Mouse (Mus musculus): ENCODE measurements around the gene Bicral. TPM values are rescaled to one million over a fixed set of nuclear protein-coding genes. Genes with fewer than 3 reads are reported as not detected.
"Not testable (repeated sequence)": the region's sequence is repeated elsewhere in the genome, so short reads cannot be mapped to it uniquely, and the experiment has no call there.

Gene Bicral
- polyA plus RNA-seq, 1 experiment, result not detected

DNA sequence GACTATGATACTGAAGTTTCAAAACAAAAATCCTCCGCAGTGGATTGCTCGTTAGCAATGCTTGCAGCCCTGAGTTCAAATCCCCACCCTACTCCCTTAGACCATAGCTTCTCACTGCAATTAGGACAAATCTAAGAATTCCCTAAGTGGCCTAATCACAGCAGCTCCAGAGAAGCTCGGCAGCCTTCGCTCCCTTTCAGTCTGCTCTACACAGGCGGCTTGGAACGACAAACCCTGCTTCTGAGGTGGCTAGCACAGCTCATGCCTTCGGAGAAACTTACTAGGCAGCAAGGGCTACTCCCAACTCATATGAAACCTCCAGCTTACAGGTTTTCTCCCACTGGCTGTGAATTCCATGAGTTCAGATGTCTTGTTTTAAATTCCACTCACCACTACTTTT, 4.2 kb downstream of the Bicral start:
- H3K4me1 ChIP-seq (ENCODE audit: control insufficient read depth, insufficient read depth, low read length), result peaks cover 11% of the 10 kb centered on the region
- H3K27ac ChIP-seq (ENCODE audit: insufficient read depth, low read depth, low read length), result no peak overlapping the region
- TF ChIP-seq CTCF (IDR thresholded peaks at IDR 0.05; ENCODE audit: insufficient read depth, low read depth, low read length), result no peak
- TF ChIP-seq POLR2A (IDR thresholded peaks at IDR 0.05; ENCODE audit: insufficient read depth, low read depth, low read length), result no peak
- H3K4me3 ChIP-seq (ENCODE audit: insufficient read depth, low read depth, low read length), result no peak overlapping the region
- 59% methylated on average over 7 of the region's 7 CpGs for WGBS

DNA sequence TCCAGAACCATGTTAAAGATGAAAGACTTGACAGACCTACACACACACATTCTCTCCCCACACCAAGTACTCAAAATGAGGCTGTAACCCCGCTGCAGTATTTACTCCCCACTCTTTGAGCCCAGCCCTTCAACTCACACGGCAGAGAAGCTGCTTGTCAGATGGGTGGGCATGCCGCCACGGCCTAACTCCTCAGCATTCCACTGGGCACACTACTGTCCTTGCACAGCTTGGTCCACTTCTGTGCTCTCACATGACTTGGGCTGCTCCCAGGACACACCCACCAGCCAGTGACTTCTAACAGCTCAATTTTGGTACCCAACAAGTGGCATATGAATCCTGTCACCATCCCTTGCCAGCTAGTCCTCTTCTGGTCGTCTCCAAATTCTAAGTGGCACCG, 5.0 kb downstream of the Bicral start:
- 19% methylated on average over 6 of the region's 6 CpGs for WGBS
- H3K27ac ChIP-seq (ENCODE audit: insufficient read depth, low read depth, low read length), result no peak overlapping the region

DNA sequence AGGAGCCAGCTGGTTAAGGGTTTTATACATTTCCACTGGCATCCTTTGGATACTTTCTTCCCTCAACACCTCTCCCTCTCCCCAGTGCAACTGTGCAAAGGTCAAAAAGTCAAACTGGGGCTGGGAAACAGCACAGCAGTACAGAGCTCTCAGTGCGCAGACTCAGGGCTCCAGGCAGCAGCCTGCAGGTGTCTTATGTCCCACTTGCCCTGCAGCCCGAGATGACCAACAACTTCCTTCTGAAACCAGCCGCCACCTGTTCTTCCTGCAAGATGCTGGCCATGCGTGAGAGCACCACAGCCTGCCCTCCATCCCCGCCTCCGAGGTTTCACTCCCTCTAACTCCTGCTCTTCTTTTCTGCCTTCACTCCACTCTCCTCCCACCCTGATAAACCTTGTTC, 5.6 kb downstream of the Bicral start:
- H3K27ac ChIP-seq (ENCODE audit: insufficient read depth, low read depth, low read length), result no peak overlapping the region
- TF ChIP-seq CTCF (IDR thresholded peaks at IDR 0.05; ENCODE audit: insufficient read depth, low read depth, low read length), result no peak
- no peak for TF ChIP-seq POLR2A (IDR thresholded peaks at IDR 0.05; ENCODE audit: insufficient read depth, low read depth, low read length)
- WGBS, result 44% methylated on average over 6 of the region's 6 CpGs
- H3K4me3 ChIP-seq (ENCODE audit: insufficient read depth, low read depth, low read length), result no peak overlapping the region
- peaks cover 14% of the 10 kb centered on the region for H3K4me1 ChIP-seq (ENCODE audit: control insufficient read depth, insufficient read depth, low read length)

More for the DNA sequence above, 5.0 kb downstream of the Bicral start:
- peaks cover 14% of the 10 kb centered on the region for H3K4me1 ChIP-seq (ENCODE audit: control insufficient read depth, insufficient read depth, low read length)
- TF ChIP-seq CTCF (IDR thresholded peaks at IDR 0.05; ENCODE audit: insufficient read depth, low read depth, low read length) (no peak), POLR2A (IDR thresholded peaks at IDR 0.05; ENCODE audit: insufficient read depth, low read depth, low read length) (no peak)
- H3K4me3 ChIP-seq (ENCODE audit: insufficient read depth, low read depth, low read length), result no peak overlapping the region

DNA sequence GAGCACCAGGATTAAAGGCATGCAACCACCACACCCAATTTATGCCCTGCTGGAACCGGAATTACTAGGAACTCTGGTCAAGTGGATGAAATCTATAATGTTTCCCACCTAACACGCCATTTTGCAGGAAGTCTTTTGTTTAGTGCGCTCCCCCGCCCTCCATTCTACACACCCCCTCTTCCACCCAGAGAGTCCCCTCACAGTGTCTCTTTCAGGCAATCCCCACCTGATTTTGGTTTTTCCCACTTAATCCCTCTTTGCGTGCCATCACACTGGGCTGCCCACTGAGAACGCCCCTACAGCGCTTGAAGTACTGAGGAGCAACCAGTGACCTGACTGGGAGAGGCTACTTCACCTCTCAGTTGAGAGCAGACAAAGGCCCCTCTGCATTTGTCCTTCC, 11.1 kb downstream of the Bicral start:
- peaks cover 10% of the 10 kb centered on the region for H3K4me1 ChIP-seq (ENCODE audit: control insufficient read depth, insufficient read depth, low read length)
- 87% methylated on average over 7 of the region's 7 CpGs for WGBS
- H3K4me3 ChIP-seq (ENCODE audit: insufficient read depth, low read depth, low read length), result no peak overlapping the region
- TF ChIP-seq POLR2A (IDR thresholded peaks at IDR 0.05; ENCODE audit: insufficient read depth, low read depth, low read length) (no peak), CTCF (IDR thresholded peaks at IDR 0.05; ENCODE audit: insufficient read depth, low read depth, low read length) (no peak)
- no peak overlapping the region for H3K27ac ChIP-seq (ENCODE audit: insufficient read depth, low read depth, low read length)

DNA sequence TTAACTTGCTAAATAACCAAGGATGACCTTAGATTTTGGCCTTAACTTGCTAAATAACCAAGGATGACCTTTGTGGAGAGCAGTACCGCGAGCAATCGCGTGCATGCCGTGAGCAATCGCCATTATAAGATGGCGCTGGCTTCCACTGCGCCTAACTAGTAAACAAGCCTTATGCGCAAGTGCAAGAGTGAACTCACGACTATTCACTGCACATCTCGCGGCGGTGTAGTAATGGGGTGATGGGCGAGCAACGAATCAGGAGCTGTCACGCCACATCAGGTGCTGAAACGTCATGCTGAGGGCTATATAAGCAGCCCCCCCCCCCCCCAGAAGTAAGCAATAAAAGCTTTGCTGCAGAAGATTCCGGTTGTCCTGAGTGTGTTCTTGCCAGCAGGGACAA, 11.7 kb downstream of the Bicral start:
- H3K4me1 ChIP-seq (ENCODE audit: control insufficient read depth, insufficient read depth, low read length); H3K27ac ChIP-seq (ENCODE audit: insufficient read depth, low read depth, low read length); H3K4me3 ChIP-seq (ENCODE audit: insufficient read depth, low read depth, low read length): not testable (repeated sequence)
- 97% methylated on average over 18 of the region's 18 CpGs for WGBS

DNA sequence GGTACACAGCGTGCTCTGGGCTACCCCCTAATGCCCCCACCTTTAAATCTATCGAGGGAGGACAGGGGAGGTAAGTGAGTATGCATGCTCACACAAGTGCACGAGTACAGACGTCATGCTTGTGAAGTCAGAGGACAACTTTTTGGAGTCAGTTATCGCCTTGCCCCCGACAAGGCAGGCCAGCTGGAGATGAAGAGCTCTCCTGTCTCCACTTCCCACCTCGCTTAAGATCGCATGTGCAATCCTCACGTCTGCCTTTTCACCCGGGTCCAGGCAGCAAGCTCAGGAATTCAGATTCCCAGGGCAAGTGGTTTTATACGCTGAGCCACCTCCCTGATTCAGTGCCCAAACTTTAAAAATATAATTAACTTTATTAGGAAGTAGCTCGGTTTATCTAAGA, 13.0 kb downstream of the Bicral start:
- H3K27ac ChIP-seq (ENCODE audit: insufficient read depth, low read depth, low read length), result no peak overlapping the region
- H3K4me3 ChIP-seq (ENCODE audit: insufficient read depth, low read depth, low read length), result no peak overlapping the region
- H3K4me1 ChIP-seq (ENCODE audit: control insufficient read depth, insufficient read depth, low read length), result peaks cover 10% of the 10 kb centered on the region
- 85% methylated on average over 12 of the region's 12 CpGs for WGBS
- TF ChIP-seq POLR2A (IDR thresholded peaks at IDR 0.05; ENCODE audit: insufficient read depth, low read depth, low read length) (no peak), CTCF (IDR thresholded peaks at IDR 0.05; ENCODE audit: insufficient read depth, low read depth, low read length) (no peak)

DNA sequence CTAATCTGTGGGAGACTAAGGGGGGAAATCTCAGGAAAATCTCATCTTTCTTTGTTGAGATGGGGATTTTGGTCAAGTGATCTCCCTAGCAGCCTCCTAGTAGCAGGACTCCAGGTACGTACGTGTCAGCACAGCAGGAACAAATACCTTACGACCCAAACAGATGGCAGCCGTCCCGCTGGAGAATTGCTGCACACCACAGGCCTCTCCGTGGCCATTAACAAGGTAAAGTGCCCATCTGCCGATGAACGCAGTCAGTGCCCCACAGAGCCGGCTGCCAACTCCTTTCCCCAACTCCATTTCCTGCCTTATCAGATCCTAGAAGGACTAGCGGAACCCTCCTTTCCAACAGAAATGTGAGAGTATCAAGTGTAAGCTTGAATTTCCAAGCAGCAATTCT, 13.5 kb downstream of the Bicral start:
- WGBS, result 89% methylated on average over 10 of the region's 10 CpGs
- peaks cover 10% of the 10 kb centered on the region for H3K4me1 ChIP-seq (ENCODE audit: control insufficient read depth, insufficient read depth, low read length)
- H3K4me3 ChIP-seq (ENCODE audit: insufficient read depth, low read depth, low read length), result no peak overlapping the region
- no peak overlapping the region for H3K27ac ChIP-seq (ENCODE audit: insufficient read depth, low read depth, low read length)
- TF ChIP-seq CTCF (IDR thresholded peaks at IDR 0.05; ENCODE audit: insufficient read depth, low read depth, low read length) (no peak), POLR2A (IDR thresholded peaks at IDR 0.05; ENCODE audit: insufficient read depth, low read depth, low read length) (no peak)

DNA sequence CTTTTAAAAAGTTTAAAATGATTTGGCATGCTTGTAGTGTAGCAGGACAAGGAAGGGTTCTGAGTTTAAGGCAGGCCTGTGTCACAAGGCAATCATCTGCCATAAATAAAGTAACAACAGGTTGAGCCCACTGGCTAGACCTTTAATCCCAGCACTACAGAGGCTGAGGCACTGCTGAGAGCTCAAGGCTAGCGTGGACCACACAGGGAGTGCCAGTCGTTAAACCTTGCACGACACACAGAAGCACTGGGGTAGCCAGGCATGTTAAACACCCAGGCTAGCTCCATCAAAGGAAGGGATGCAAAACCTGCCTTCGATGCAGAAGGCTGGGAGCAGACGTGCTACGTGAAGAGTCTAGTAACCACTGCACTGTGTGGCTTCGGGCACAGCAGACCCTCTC, 14.6 kb downstream of the Bicral start:
- TF ChIP-seq POLR2A (IDR thresholded peaks at IDR 0.05; ENCODE audit: insufficient read depth, low read depth, low read length), result no peak
- TF ChIP-seq CTCF (IDR thresholded peaks at IDR 0.05; ENCODE audit: insufficient read depth, low read depth, low read length), result no peak
- no peak overlapping the region for H3K4me3 ChIP-seq (ENCODE audit: insufficient read depth, low read depth, low read length)
- WGBS, result 75% methylated on average over 7 of the region's 7 CpGs
- peaks cover 10% of the 10 kb centered on the region for H3K4me1 ChIP-seq (ENCODE audit: control insufficient read depth, insufficient read depth, low read length)
- H3K27ac ChIP-seq (ENCODE audit: insufficient read depth, low read depth, low read length), result no peak overlapping the region

DNA sequence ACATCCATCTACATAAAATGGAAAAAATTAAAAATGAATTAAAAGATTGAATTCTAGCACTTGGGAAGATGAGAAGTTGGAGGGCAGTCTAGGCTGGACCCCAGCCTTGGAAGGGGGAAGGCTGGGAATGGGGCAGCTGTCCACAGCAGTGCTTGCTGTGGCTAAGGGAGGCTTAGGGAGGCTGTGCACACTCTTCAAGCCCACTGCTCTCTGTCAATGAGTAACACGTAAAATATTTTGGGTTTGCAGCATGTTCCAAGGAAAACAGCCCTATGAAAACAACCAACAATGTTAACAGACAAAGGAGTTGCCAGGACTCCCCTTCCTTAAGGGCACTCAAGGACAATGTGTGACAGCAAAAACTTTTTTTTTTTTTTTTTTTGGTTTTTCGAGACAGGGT, 15.3 kb downstream of the Bicral start:
- no peak for TF ChIP-seq CTCF (IDR thresholded peaks at IDR 0.05; ENCODE audit: insufficient read depth, low read depth, low read length)
- TF ChIP-seq POLR2A (IDR thresholded peaks at IDR 0.05; ENCODE audit: insufficient read depth, low read depth, low read length), result no peak
- Histone ChIP-seq H3K27ac (ENCODE audit: insufficient read depth, low read depth, low read length) (no peak overlapping the region), H3K4me1 (ENCODE audit: control insufficient read depth, insufficient read depth, low read length) (peaks cover 7% of the 10 kb centered on the region), H3K4me3 (ENCODE audit: insufficient read depth, low read depth, low read length) (no peak overlapping the region)
- 33% methylated on average over 2 of the region's 2 CpGs for WGBS

DNA sequence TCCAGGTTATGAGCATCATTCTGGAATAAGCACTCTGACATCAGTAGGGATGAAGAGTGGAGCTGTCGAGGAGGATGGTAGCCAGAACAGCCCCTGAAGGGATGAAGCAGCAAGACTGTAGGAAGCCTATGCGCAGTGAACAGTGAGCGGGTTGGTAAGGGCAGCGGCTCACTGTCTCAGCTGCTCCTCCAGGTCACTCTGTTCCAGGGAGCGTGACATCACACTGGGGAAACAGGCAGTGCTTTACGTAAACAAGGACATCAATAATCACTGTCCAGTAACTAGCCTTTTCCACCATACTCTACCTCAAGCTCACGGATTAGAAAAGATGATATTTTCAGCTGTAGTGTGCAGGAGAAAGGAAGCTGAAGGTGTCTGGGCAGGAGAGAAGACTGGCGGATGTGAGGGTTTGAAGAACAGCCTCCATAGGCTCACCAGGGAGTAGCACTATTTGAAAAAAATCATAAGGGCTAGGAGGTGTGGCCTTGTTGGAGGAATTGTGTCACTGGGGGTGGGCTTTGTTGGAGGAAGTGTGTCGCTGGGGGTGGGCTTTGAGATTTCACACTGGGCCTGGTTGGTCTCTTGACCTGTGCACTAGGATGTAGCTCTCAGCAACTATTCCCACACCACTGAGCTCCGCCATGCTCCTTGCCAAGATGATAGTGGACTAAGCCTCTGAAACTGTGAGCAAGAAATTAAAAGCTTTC, 17.8 kb downstream of the Bicral start:
- 90% methylated on average over 10 of the region's 10 CpGs for WGBS
- H3K4me1 ChIP-seq (ENCODE audit: control insufficient read depth, insufficient read depth, low read length), result peaks cover 7% of the 10 kb centered on the region
- H3K27ac ChIP-seq (ENCODE audit: insufficient read depth, low read depth, low read length), result no peak overlapping the region
- H3K4me3 ChIP-seq (ENCODE audit: insufficient read depth, low read depth, low read length), result no peak overlapping the region
- TF ChIP-seq CTCF (IDR thresholded peaks at IDR 0.05; ENCODE audit: insufficient read depth, low read depth, low read length) (no peak), POLR2A (IDR thresholded peaks at IDR 0.05; ENCODE audit: insufficient read depth, low read depth, low read length) (no peak)
